Mouse (Mus musculus): Measurements from ENCODE around the gene Nkain1.

Nkain1 gene

GRCm38 (mm10) chr4:130549189-130549588, 24.8 kb downstream of the Nkain1 start:
- DNase-seq, result no peak

GRCm38 (mm10) chr4:130546798-130547562, 27.0 kb downstream of the Nkain1 start:
- DNase-seq, result no peak

- no peak for DNase-seq
Measured at GRCm38 (mm10) chr4:130544392-130544791, 29.6 kb downstream of the Nkain1 start.

GRCm38 (mm10) chr4:130543121-130543520, 30.9 kb downstream of the Nkain1 start:
- no peak for DNase-seq

DNA sequence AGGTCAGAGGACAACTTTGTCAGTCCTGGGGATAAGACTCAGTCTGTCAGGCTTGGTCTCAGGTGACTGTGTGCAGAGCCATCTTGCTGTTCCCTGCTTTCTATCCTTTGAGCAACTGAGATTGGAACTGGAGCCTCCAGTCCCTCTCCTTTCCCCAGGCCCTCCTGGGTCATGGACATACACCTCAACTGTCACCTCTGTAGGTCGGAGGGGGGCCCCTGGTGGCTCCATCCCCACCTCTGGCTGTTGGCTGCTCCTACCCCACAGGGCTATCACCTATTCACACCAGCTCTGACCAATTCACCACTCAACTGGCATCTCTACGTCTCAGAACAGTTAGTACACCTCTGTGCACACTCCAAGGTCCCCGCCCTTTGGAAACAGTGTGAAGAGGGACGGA, 33.1 kb downstream of the Nkain1 start:
- no peak for DNase-seq

DNA sequence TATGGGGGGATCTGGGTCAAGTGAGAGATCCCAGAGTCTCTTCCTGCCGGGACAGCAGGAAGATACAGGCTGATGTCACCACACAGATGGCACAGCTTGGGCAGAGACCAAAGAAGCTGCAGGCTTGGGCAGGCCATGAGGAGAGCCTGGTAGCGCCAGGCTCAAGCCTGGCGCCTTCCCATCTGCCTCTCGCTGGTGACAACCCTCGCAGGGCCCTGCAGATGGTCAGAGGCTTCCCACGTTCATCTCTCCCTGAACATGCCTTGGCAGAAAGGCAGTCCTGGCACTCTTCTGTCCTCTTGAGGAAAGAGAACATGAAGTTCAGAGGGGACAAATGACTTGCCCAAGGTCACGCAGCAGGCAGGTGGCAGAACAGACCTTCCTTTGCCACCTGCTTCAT, 34.3 kb downstream of the Nkain1 start:
- DNase-seq, result no peak

- DNase-seq, result no peak
Measured at GRCm38 (mm10) chr4:130539053-130539452, 34.9 kb downstream of the Nkain1 start.

- DNase-seq, result no peak
Measured at GRCm38 (mm10) chr4:130537371-130537770, 36.6 kb downstream of the Nkain1 start.

- DNase-seq, result no peak
Measured at GRCm38 (mm10) chr4:130535789-130536188, 38.2 kb downstream of the Nkain1 start.

GRCm38 (mm10) chr4:130533975-130534374, 40.0 kb downstream of the Nkain1 start:
- peak; percentile 90 for DNase-seq

GRCm38 (mm10) chr4:130532347-130532746, 41.6 kb downstream of the Nkain1 start:
- no peak for DNase-seq

DNA sequence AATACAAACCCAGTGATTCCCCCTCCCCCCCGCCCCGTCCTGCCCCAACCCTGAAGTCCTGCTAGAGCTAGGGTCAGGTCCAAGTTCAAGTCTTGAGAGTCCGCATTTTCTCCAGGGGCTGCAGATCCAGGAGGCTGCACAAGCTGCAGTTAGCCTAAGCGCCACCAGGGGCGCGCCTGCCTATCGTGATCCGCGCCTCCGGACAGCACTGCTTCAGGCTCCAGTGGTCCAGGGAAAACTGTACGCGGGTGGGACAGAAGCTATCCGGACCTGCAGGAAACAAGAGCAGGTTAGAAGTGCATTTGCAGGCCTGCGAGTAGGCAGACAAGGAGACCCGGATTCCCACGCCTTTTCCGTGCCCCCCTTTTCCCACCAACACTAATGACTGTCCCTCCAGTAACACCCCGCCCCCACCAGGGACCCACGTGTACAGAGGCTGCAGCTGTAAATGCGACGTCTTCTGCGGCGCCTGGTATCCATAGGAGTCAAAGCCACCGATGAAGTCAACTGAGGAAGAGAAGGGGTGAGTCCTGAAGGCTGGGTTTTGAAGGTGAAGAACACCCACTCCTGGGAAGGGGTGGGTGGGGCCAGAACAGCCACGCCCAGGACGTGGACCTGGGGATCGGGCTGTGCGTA, 42.2 kb downstream of the Nkain1 start:
- DNase-seq, result peak; percentile 80

DNA sequence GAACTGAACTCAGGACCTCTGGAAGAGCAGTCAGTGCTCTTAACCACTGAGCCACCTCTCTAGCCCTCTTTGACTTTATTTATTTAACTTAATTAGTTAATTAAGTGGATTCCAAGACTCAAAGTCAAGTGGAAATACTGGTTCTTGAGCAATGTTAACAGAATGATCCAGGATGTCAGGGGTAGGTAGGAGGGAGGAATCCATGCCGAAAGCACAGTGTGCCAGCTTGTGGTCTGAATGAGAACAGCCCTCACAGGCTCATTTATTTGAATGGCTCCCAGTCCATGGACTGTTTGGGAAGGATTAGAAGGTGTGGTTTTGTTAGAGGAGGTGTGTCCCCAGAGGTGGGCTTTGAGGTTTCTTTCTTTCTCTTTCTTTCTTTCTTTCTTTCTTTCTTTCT, 46.2 kb downstream of the Nkain1 start:
- no peak for DNase-seq

GRCm38 (mm10) chr4:130525041-130525440, 48.9 kb downstream of the Nkain1 start:
- DNase-seq, result no peak

DNA sequence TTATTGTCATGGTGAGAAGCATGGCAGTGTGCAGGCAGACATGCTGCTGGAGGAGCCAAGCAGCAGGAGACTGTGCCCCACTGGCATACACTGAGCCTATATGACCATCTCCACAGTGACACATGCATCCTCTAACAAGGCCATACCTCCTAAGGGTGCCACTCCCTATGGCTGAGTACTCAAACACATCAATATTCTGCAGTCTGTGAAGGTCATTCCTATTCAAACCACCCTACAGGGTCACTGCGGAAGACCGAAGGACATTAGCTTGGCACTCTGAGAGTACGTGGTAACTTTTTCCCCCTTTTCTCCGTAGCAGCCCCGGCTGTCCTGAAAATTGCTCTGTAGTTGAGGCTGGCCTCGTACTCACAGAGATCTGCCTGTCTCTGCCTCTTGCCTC, 52.5 kb downstream of the Nkain1 start:
- no peak for DNase-seq

GRCm38 (mm10) chr4:130520482-130520851, 53.5 kb downstream of the Nkain1 start:
- DNase-seq, result no peak

GRCm38 (mm10) chr4:130519567-130520481, 54.1 kb downstream of the Nkain1 start:
- DNase-seq, result peak; percentile 96

GRCm38 (mm10) chr4:130516490-130516889, 57.5 kb downstream of the Nkain1 start:
- no peak for DNase-seq

Measured in lung, postnatal 14 days (tissue).